Mouse (Mus musculus) megakaryocyte, adult 5-6 weeks (primary cell): ENCODE measurements around the gene Olfr703. TPM values are rescaled to one million over a fixed set of nuclear protein-coding genes. Genes with fewer than 3 reads are reported as not detected.

Experiments
- ATAC-seq: 2 replicates; pipeline ENCODE4 v1.8.0; 2016; ENCODE audit warnings: mild to moderate bottlenecking, inconsistent platforms; ENCODE audit not compliant: poor library complexity, severe bottlenecking
- total RNA-seq, 2 experiments: library from RNA; stranded (forward) in 1 of 2; stranded (reverse) in 1 of 2; fragments of 153-499, 151-499 nt in 1 of 2; fragments of 221-1000, 200-1000 nt in 1 of 2; gene quantifications; 2 replicates each; pipeline versions ENCODE4 v1.2.3 to v1.2.4; 2015 to 2017

The Olfr703 gene
- total RNA-seq (2015) = not detected in 2 replicates
- total RNA-seq (2017) = not detected in 2 replicates

DNA sequence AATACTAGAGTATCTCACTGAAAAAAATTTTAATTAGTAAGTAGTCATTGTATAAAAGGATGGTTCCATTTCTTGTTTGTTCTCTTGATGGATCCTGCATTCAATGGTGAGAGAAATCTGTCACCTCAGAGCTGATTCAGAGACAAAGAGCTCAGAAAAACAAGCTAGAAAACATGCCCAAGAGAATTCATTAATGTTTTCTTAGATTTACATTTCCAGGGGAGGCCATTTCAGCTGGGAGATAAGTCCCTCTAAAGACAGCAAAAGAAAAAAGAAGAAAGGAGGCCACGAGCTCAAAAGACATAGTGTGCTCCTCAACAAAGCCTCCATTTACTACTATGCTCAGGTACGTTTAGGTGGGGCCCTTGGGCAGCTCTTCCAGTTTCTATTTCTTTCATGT, at the start of gene Olfr703:
Gene Olfr703 (plus strand): TSS at position 301 of the 400 bp plus-strand sequence.
- ATAC-seq = no peak

DNA sequence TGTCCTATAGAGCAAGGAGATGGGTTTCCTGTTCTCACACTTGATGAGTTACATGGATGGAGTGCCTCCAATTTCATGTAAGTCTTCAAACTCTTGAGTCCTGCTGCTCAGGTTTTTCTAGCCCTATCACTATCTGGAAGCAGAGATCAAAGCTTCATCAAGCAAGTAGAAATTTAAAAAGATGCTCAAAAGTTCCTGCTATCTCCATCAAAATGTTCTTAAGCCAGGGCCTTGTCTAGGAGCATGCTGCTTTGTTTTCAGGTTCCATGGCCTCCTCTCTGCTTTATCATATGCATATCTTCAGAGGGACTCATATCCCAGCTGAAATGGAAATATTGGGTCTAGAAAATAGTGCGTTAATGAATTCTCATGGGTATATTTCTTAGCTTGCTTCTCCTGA, 34.4 kb upstream of the Olfr703 start, which contains the start of gene Olfr700:
Gene Olfr700 (minus strand): TSS at position 101 of the 400 bp plus-strand sequence.
- no peak for ATAC-seq

DNA sequence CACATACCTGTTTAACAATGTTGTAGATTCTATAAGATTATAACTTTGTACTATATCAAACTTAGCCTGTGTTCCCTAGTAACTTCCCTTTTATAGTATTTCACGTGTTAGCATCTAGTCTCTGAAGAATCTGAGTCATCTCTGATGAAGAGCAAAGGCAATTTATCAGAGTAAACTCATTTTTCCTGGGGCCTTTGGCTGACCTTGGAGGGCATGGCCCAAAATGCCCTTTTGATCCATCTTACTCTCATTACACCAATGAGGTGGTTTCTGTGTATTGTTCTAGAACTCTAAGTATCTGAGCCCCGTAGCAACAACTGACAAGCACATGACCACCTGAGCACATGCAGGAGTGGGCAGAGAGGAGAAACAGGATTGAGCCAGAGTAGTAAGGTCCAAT, 29.3 kb upstream of the Olfr703 start, which contains the start of gene Olfr701:
Gene Olfr701 (plus strand): TSS at position 301 of the 400 bp plus-strand sequence.
- ATAC-seq = no peak

DNA sequence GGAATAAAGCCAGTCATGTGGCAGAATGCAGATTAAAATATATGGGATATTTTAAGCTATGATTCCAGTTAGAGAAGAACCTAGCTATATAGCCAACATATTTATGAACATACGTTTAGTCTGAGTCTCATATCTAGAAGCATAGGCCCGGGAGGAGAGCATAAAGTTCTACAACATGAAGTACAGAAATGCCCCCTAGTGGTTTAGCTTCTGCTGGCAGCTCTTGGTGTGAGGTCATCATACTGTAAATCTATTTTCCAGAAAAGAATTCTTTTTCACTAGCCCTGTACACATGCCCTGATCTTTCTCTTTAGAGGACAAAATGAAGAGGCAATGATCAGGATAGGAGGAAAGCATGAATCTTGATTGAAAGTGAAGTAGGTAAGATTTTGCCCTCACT, 27.4 kb upstream of the Olfr703 start:
- ATAC-seq = peak; percentile 83

DNA sequence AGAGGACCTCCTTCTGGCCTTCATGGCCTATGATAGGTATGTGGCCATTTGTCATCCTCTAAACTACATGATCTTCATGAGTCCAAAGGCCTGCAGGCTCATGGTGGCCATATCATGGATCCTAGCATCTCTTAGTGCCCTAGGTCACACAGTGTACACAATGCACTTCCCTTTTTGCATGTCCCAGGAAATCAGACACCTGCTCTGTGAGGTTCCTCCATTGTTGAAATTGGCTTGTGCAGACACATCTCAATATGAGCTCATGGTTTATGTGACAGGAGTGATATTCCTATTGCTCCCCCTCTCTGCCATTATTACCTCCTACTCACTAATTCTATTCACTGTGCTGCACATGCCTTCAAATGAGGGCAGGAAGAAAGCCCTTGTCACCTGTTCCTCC, 24.7 kb upstream of the Olfr703 start:
- ATAC-seq = no peak

DNA sequence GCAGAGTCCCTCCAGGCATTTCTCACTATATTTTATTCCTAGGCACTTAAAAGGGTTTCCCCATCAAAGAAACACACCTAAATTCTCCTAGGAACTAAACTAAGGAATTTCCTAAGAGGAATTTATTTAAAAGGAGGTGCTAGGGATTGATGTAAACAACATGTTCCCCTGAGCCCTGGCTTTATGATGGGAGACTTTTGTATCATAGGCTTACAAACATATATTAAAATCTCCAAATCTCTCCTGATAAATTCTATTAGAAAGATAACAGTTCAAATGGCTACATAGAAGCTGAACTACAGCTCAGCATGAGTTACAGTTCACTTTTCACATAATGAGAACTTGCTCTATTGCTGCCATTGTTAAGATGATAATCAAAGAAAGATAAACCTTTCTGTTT, 9.4 kb upstream of the Olfr703 start, which contains the start of gene Olfr702:
Gene Olfr702 (minus strand): TSS at position 101 of the 400 bp plus-strand sequence.
- ATAC-seq = no peak

DNA sequence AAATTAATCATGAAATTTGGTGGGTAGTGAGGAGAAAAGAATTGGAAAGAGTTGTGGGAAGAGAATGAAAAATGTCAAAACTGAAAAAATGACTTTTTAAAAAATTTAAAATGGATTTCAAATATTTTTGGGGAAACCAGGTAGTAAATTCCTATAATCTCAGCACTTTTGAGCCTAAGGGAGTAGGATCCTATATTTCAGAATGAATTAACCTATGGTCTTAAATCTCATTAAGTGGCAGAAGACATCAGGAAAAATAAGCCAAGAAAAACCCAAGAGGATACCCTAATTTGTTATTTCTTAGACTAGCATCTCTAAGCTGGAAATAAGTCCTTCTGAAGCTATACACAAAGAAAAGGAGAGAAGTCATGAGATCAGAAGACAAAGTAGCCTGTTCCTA, 19.7 kb downstream of the Olfr703 start, which contains the start of gene Olfr704:
Gene Olfr704 (plus strand): TSS at position 301 of the 400 bp plus-strand sequence.
- ATAC-seq = no peak

DNA sequence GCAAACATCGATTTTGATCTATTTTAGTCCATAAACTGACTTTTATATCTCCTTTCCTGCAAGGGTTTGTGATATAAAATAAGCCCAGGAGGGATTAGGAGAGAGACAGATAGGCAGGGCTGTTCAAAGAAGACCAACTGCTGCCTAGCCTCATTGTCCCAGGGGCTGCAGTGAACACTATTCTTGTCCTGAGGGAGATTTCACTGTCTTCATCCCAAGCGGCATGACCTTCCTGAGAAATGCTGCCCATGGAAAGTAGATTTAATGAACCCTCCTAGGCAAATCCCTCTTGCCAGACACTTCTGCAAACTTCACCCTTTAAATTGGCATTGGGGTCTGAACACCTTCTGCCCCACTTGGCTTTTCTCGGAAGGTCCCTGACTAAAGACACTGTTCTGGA, 33.6 kb downstream of the Olfr703 start, which contains the start of gene Olfr705:
Gene Olfr705 (minus strand): TSS at position 101 of the 400 bp plus-strand sequence.
- no peak for ATAC-seq

DNA sequence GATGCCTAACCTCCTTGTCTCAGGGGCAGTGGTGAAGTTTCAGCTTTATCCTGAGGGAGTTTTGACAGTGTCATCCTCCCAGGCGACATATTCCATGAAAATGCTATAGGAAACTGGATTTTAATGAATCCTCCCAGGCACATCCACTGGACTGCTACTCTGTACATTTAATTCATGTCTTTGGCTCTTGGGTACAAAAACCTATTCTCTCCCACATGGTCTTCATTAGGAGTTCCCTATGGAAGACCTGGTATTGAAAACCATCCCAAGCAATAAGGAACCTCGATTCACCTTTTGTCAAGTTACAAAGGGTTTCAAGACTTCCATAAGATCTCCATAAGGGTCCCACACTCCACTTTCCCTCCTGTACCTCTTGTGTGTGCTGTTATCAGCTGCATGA, 44.9 kb downstream of the Olfr703 start, which contains the start of gene Olfr706:
Gene Olfr706 (minus strand): TSS at position 101 of the 400 bp plus-strand sequence.
- no peak for ATAC-seq

Other genes with a start within 250 kb of the Olfr703 start
- not detected in 2 replicates for gene Olfr693, start 162.8 kb upstream of the Olfr703 start, total RNA-seq (2015)
- gene Olfr693, start 162.8 kb upstream of the Olfr703 start, total RNA-seq (2017) = not detected in 2 replicates
- gene Olfr694, start 151.5 kb upstream of the Olfr703 start, total RNA-seq (2015) = 0.04 TPM in 1 of 2 replicates, not detected in the other
- not detected in 2 replicates for gene Olfr694, start 151.5 kb upstream of the Olfr703 start, total RNA-seq (2017)
- not detected in 2 replicates for gene Olfr695, start 127.0 kb upstream of the Olfr703 start, total RNA-seq (2015)
- gene Olfr695, start 127.0 kb upstream of the Olfr703 start, total RNA-seq (2017) = not detected in 2 replicates
- not detected in 2 replicates for gene Olfr697, start 100.9 kb upstream of the Olfr703 start, total RNA-seq (2015)
- not detected in 2 replicates for gene Olfr697, start 100.9 kb upstream of the Olfr703 start, total RNA-seq (2017)
- not detected in 2 replicates for gene Olfr698, start 88.0 kb upstream of the Olfr703 start, total RNA-seq (2015)
- not detected in 2 replicates for gene Olfr698, start 88.0 kb upstream of the Olfr703 start, total RNA-seq (2017)
- gene Olfr699, start 50.2 kb upstream of the Olfr703 start, total RNA-seq (2015) = not detected in 2 replicates
- not detected in 2 replicates for gene Olfr699, start 50.2 kb upstream of the Olfr703 start, total RNA-seq (2017)
- not detected in 2 replicates for gene Olfr700, start 34.5 kb upstream of the Olfr703 start, total RNA-seq (2015)
- gene Olfr700, start 34.5 kb upstream of the Olfr703 start, total RNA-seq (2017) = 0.73 TPM in 1 of 2 replicates, not detected in the other
- gene Olfr701, start 29.2 kb upstream of the Olfr703 start, total RNA-seq (2015) = not detected in 2 replicates
- gene Olfr701, start 29.2 kb upstream of the Olfr703 start, total RNA-seq (2017) = not detected in 2 replicates
- not detected in 2 replicates for gene Olfr702, start 9.5 kb upstream of the Olfr703 start, total RNA-seq (2015)
- gene Olfr702, start 9.5 kb upstream of the Olfr703 start, total RNA-seq (2017) = not detected in 2 replicates
- gene Olfr704, start 19.8 kb downstream of the Olfr703 start, total RNA-seq (2015) = not detected in 2 replicates
- gene Olfr704, start 19.8 kb downstream of the Olfr703 start, total RNA-seq (2017) = not detected in 2 replicates
- not detected in 2 replicates for gene Olfr705, start 33.5 kb downstream of the Olfr703 start, total RNA-seq (2015)
- gene Olfr705, start 33.5 kb downstream of the Olfr703 start, total RNA-seq (2017) = not detected in 2 replicates
- not detected in 2 replicates for gene Olfr706, start 44.8 kb downstream of the Olfr703 start, total RNA-seq (2015)
- not detected in 2 replicates for gene Olfr706, start 44.8 kb downstream of the Olfr703 start, total RNA-seq (2017)
- not detected in 2 replicates for gene Olfr707, start 57.9 kb downstream of the Olfr703 start, total RNA-seq (2015)
- not detected in 2 replicates for gene Olfr707, start 57.9 kb downstream of the Olfr703 start, total RNA-seq (2017)
- not detected in 2 replicates for gene Olfr1532-ps1, start 64.6 kb downstream of the Olfr703 start, total RNA-seq (2015)
- gene Olfr1532-ps1, start 64.6 kb downstream of the Olfr703 start, total RNA-seq (2017) = not detected in 2 replicates
- not detected in 2 replicates for gene Olfr709-ps1, start 88.9 kb downstream of the Olfr703 start, total RNA-seq (2015)
- gene Olfr709-ps1, start 88.9 kb downstream of the Olfr703 start, total RNA-seq (2017) = not detected in 2 replicates
- gene Olfr710, start 105.0 kb downstream of the Olfr703 start, total RNA-seq (2015) = not detected in 2 replicates
- gene Olfr710, start 105.0 kb downstream of the Olfr703 start, total RNA-seq (2017) = not detected in 2 replicates
- not detected in 2 replicates for gene Olfr6, start 120.6 kb downstream of the Olfr703 start, total RNA-seq (2015)
- gene Olfr6, start 120.6 kb downstream of the Olfr703 start, total RNA-seq (2017) = not detected in 2 replicates
- gene Olfr711, start 132.1 kb downstream of the Olfr703 start, total RNA-seq (2015) = not detected in 2 replicates
- gene Olfr711, start 132.1 kb downstream of the Olfr703 start, total RNA-seq (2017) = not detected in 2 replicates
- not detected in 2 replicates for gene Olfr2, start 162.7 kb downstream of the Olfr703 start, total RNA-seq (2015)
- under 0.01 TPM in 1 of 2 replicates, not detected in the other for gene Olfr2, start 162.7 kb downstream of the Olfr703 start, total RNA-seq (2017)
- gene Olfr713, start 187.8 kb downstream of the Olfr703 start, total RNA-seq (2015) = not detected in 2 replicates
- gene Olfr713, start 187.8 kb downstream of the Olfr703 start, total RNA-seq (2017) = not detected in 2 replicates
- gene Olfr714, start 227.6 kb downstream of the Olfr703 start, total RNA-seq (2015) = not detected in 2 replicates
- gene Olfr714, start 227.6 kb downstream of the Olfr703 start, total RNA-seq (2017) = not detected in 2 replicates
- gene Olfr17, start 249.9 kb downstream of the Olfr703 start, total RNA-seq (2015) = not detected in 2 replicates
- not detected in 2 replicates for gene Olfr17, start 249.9 kb downstream of the Olfr703 start, total RNA-seq (2017)